Mouse (Mus musculus): ENCODE results near the gene Sh3bp5. TPM values are rescaled to one million over a fixed set of nuclear protein-coding genes. Genes with fewer than 3 reads are reported as not detected.

Gene Sh3bp5
- polyA plus RNA-seq, 1 experiment, result 4.6 TPM

GRCm38 (mm10) chr14:31323849-31324792 lies 111.8 kb downstream of the Sh3bp5 start, which contains the start of gene Dnah1:
Gene Dnah1, minus strand, starts transcription at chr14:31323896.
- 31% methylated on average over 28 of the region's 28 CpGs for WGBS
- DNase-seq (ENCODE audit: low read depth, low spot score), result no peak

- WGBS, result 48% methylated on average over 4 of the region's 4 CpGs
- DNase-seq (ENCODE audit: low read depth, low spot score), result no peak
Measured at GRCm38 (mm10) chr14:31323189-31323588, 112.7 kb downstream of the Sh3bp5 start.

- DNase-seq (ENCODE audit: low read depth, low spot score), result no peak
- 86% methylated on average over 3 of the region's 3 CpGs for WGBS
Measured at GRCm38 (mm10) chr14:31322191-31322590, 113.7 kb downstream of the Sh3bp5 start.

GRCm38 (mm10) chr14:31321181-31321580 lies 114.7 kb downstream of the Sh3bp5 start:
- WGBS, result 88% methylated on average over 11 of the region's 11 CpGs
- no peak for DNase-seq (ENCODE audit: low read depth, low spot score)

- DNase-seq (ENCODE audit: low read depth, low spot score), result no peak
- 87% methylated on average over 10 of the region's 10 CpGs for WGBS
Measured at GRCm38 (mm10) chr14:31319546-31319945, 116.3 kb downstream of the Sh3bp5 start.

GRCm38 (mm10) chr14:31317754-31318153 lies 118.1 kb downstream of the Sh3bp5 start:
- DNase-seq (ENCODE audit: low read depth, low spot score), result no peak
- 87% methylated on average over 3 of the region's 3 CpGs for WGBS

- DNase-seq (ENCODE audit: low read depth, low spot score), result no peak
- 67% methylated on average over 12 of the region's 12 CpGs for WGBS
Measured at GRCm38 (mm10) chr14:31316613-31317012, 119.3 kb downstream of the Sh3bp5 start.

GRCm38 (mm10) chr14:31313192-31313591 lies 122.7 kb downstream of the Sh3bp5 start:
- WGBS, result 53% methylated on average over 3 of the region's 3 CpGs
- no peak for DNase-seq (ENCODE audit: low read depth, low spot score)

Other genes starting within 250 kb of the Sh3bp5 start
- 0.18 and 0.42 TPM in 2 replicates for gene Tnnc1, start 227.8 kb downstream of the Sh3bp5 start, polyA plus RNA-seq (2012; rRNA removed)
- gene Nisch, start 219.1 kb downstream of the Sh3bp5 start, polyA plus RNA-seq (2012; rRNA removed), result 119 and 164 TPM in 2 replicates
- 1.3 and 1.8 TPM in 2 replicates for gene Sema3g, start 218.2 kb downstream of the Sh3bp5 start, polyA plus RNA-seq (2012; rRNA removed)
- 4.0 and 4.6 TPM in 2 replicates for gene Phf7, start 184.8 kb downstream of the Sh3bp5 start, polyA plus RNA-seq (2012; rRNA removed)
- gene Bap1, start 184.6 kb downstream of the Sh3bp5 start, polyA plus RNA-seq (2012; rRNA removed), result 32.6 and 44.7 TPM in 2 replicates
- gene Dnah1, start 112.2 kb downstream of the Sh3bp5 start, polyA plus RNA-seq (2012; rRNA removed), result 0.10 and 0.11 TPM in 2 replicates
- gene Capn7, start 99.4 kb downstream of the Sh3bp5 start, polyA plus RNA-seq (2012; rRNA removed), result 8.8 and 12.1 TPM in 2 replicates
- gene Eaf1, start 58.3 kb upstream of the Sh3bp5 start, polyA plus RNA-seq (2012; rRNA removed), result 15.9 and 29.4 TPM in 2 replicates
- gene Mettl6, start 59.0 kb upstream of the Sh3bp5 start, polyA plus RNA-seq (2012; rRNA removed), result 8.5 and 9.2 TPM in 2 replicates
- gene Colq, start 155.3 kb upstream of the Sh3bp5 start, polyA plus RNA-seq (2012; rRNA removed), result 1.3 and 1.7 TPM in 2 replicates
- gene Gm49387, start 204.8 kb upstream of the Sh3bp5 start, polyA plus RNA-seq (2012; rRNA removed), result not detected in 2 replicates
- gene Btd, start 204.9 kb upstream of the Sh3bp5 start, polyA plus RNA-seq (2012; rRNA removed), result 27.9 and 28.8 TPM in 2 replicates
- gene Hacl1, start 205.2 kb upstream of the Sh3bp5 start, polyA plus RNA-seq (2012; rRNA removed), result 7.2 and 8.0 TPM in 2 replicates

Data from large intestine, adult 2 months (tissue).